Mouse (Mus musculus): Measurements from ENCODE around the gene Cfap299.
A peak's percentile ranks its signal among the peaks of the same experiment; 100 is the strongest.

Gene Cfap299

DNA sequence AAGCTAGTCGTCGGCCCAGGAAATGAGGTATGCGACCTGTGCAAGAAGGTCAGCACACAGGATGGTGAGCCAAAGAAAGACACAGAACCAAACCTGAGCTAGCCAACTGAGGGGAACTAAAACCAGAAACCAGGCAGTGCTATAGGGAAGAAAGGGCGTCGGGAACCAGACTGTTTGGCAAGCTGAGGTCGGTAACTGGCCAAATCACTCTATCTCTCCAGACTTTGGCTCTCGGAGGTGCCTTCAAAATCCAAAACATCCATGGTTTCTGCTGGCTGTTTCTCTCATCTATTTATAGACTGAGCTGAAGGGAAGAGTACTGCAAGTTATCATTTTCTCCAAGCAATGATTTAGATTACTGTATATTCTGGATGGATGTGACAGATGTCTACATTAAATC is 477.9 kb downstream of the Cfap299 start:
- no peak for DNase-seq (ENCODE audit: low read depth, low spot score)

DNA sequence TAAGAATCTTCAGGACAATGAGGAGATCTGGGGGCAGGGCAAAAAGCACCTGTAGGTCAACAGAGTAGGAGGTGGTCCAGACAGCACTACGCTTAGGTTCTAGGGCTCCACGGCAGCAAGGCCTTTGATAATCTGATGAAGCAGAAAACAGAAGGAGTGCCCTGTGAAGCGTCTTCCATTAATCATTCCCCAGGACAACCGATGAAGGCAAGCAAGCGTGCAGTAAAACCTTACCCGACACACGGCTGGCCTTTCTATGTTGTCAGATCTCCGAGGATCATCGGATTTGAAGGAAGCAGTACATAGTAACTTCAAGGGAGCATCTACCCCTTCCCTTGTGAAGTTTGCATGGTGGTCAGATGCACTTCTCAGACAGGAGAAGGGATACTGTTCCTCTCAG is 478.8 kb downstream of the Cfap299 start:
- peak; percentile 40 for DNase-seq (ENCODE audit: low read depth, low spot score)

- no peak for DNase-seq (ENCODE audit: low read depth, low spot score)
Measured at GRCm38 (mm10) chr5:98812380-98812779, 483.3 kb downstream of the Cfap299 start.

GRCm38 (mm10) chr5:98815269-98815668 is 486.2 kb downstream of the Cfap299 start:
- no peak for DNase-seq (ENCODE audit: low read depth, low spot score)

DNA sequence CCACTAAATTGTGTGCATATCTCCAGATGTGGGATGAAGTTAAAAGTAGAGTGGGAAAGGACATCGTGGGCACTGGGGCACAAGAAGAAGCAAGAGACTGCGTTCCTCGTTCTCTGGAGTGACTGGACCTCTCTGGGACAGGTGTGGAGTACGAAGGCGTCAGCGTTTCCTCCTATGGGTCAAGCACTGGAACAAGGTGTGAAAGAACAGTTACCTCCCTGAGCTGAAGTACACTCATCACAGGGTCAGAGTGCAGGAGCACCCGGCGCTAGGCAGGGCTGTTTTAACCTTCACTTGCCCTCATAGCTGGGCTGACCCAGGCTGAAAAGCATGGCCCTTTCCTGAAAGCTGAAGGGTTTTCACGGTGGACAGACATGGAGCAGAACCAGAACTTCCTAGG is 504.7 kb downstream of the Cfap299 start:
- no peak for DNase-seq (ENCODE audit: low read depth, low spot score)

DNA sequence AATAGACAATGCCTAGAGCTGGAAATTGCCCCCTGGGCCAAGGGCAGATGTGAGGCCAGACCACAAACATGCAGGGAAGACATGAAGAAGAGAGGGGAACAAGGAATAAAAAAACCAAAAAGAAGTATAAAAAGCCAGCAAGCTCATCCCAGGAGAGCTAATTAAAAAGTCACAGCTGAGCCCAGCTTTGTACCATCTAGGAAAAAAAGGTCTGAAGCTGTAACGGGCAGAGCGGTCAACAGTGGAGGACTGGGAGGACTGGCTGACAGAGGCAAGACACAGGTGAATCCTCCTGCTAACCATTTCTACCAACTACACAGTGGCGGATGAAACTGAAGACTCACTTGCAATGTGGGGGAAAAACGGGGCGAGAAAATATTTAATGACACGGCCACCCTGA is 505.2 kb downstream of the Cfap299 start:
- no peak for DNase-seq (ENCODE audit: low read depth, low spot score)

DNA sequence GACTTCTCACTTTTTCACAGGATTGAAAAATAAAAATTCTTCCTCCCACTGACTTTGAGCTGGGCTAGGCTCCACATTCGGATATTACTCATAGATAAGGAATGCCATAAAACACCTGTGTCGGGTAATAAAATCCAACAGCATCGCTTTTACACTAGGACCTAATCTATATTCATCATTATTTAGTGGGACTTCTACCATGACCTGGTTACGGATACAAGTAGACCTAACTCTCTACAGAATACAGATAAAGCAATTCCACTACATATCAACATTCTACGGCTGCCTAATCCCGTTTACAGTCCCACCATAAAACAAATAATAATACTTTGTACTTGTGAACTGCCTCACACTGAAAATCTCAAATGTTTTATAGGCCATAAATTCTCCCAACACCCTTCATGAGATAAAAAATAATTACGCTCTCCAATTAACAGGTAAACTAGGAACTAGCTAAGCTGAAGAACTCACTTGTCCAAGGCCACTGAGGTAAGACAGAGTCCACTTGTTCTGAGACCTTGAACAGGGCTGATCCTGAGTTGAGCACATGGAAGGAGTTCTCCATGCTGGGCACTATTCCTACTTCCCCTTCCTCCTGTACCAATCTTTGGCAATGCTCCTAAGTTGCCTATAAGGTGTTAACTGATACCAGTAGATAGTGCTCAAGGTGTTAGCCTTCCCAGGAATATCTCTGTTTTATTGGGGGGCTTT is 513.7 kb downstream of the Cfap299 start:
- no peak for DNase-seq (ENCODE audit: low read depth, low spot score)

- no peak for DNase-seq (ENCODE audit: low read depth, low spot score)
Measured at GRCm38 (mm10) chr5:98844664-98845063, 515.6 kb downstream of the Cfap299 start.

Measured in mesoderm, embryonic 11.5 days (tissue).